Mouse (Mus musculus) left cerebral cortex, postnatal 25 days (tissue): ENCODE data around the gene Nsmce4a. TPM values are rescaled to one million over a fixed set of nuclear protein-coding genes. Genes with fewer than 3 reads are reported as not detected.
A peak's percentile ranks its signal among the peaks of the same experiment; 100 is the strongest.

Source experiments
- DNase-seq, 2 experiments: peaks; one replicate each; pipeline ENCODE4 v3.0.0; 2022; ENCODE audit warnings: low spot score in 2 of 2, mixed read lengths in 1 of 2
- intact Hi-C: fragments of 180-260 bp; cut with DNase I; formaldehyde crosslinking; loops from one replicate; pipeline ENCODE4 v1.15.1; 2025
- total RNA-seq, 2 experiments: library from RNA; stranded (reverse); gene quantifications; 2 replicates each; pipeline ENCODE4 v1.2.3; 2021

Nsmce4a gene
- total RNA-seq, 2 experiments from 2014 or later = 31.9 to 34.9 TPM

DNA sequence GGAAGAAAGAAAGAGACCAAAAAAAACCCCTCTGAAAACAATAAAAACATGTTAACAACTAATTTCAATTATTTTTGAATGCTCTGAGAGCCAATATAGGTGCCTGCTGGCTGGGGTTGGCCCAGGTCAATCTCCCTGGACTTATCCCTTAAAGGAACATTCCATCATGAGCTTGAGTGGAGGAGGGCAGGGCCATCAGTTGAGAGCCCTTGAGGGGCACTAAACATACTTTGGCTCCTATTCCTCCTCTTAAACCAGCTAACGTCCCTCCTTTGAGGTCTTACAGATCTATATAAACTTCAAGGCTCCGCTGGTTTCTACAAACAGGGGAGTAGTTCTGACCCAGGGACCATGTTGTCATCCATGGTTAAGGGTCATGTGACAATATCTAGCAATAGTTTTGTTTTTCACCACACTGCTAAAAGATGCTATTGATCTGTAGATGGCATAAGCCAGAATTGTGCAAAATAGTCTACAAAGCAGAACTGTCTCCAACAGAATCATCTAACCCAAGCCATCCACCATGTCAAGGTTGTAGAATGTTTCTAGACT, 13.7 kb upstream of the Nsmce4a start:
- intact Hi-C loops = no loop called here
- no peak for DNase-seq

DNA sequence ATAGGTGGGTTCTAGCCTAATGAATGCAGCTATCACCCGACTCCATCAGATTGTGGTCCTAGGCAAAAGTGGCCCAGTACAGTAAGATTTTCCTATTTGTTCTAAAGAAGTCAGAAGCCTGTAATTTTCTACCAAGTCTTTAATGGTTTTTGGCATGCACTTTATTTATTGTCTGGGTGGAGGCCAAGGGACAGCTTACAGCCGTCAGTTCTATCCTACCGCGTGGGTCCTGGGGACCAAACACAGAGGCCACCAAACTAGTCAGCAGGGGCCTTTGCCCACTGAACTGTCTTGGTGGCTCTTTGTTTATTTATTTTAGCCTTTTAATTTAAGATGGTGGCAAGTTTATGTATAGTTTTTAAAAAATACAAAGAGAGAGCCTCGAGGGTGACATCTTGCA, 5.7 kb upstream of the Nsmce4a start:
- intact Hi-C loops = no loop called here
- DNase-seq = no peak

DNA sequence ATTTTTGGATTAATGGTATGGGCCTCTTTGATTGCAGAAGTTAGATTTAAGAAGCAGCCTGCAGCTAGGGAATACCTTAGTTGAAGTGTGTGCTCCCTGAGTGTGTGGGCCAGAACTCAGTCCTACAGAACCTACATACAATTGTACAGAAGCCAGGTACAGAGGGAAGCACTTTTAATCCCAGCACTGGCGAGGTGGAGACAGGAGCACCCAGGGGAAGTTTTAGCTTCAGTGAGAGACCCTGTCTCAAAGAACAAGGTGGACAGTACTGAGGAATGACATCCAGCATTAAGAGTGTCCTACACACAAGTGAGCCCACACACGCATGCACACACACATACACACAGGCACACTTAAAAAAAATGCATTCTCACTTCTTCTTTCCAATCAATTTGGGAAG, 5.1 kb upstream of the Nsmce4a start:
- intact Hi-C loops = no loop called here

GRCm38 (mm10) chr7:130577388-130578003, 4.6 kb upstream of the Nsmce4a start, which contains the start of gene Tacc2:
TSS of gene Tacc2 (plus strand) at chr7:130577438.
- intact Hi-C loops = no loop called here
- no peak for DNase-seq

More for the DNA sequence above, 5.1 kb upstream of the Nsmce4a start:
- no peak for DNase-seq

DNA sequence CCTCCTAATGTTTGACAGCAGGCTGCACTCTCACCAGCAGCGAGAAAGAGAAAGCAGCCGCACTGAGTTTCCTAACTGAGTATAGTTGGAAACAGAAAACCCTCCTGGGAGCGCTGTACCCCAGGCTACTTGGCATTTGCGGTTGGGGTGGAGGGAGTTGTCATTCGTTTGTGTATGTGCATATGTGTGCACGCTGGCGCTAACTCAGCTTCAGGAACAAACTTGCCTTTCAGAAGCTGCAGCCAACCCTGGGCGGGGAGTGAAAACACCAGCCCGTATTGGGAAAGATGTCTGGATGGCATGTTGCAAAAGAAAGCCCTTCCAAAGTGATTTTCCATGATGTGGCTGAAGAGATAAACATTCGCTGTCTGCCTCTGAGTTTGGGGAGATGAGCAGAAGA, 4.1 kb upstream of the Nsmce4a start:
- intact Hi-C loops = no loop called here
- peak in 1 of 2 experiments; percentile 47 for DNase-seq

GRCm38 (mm10) chr7:130574211-130574991, 1.5 kb upstream of the Nsmce4a start:
- intact Hi-C loops = no loop called here
- no peak for DNase-seq

GRCm38 (mm10) chr7:130573746-130574145, 828 bp upstream of the Nsmce4a start:
- intact Hi-C loops = no loop called here
- DNase-seq = no peak

DNA sequence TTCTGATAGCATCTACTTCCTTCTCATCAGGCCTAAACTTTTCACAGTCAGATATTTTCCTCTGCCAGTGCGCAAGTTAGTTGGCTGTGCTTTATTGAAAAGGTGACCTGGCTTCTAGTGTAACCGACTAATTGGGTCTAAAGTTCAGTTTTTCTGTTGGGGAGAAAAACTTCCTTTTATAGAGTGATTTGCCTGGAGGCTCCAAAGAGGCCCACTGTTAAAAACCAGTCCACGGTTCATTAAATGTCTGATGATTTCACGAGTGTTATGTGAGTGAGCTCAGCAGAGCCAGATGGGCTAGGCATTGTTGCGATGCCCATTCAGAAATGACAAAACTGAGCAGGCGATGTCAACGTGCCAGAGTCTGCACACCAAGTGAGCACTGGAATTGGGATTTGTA, 2.4 kb downstream of the Nsmce4a start:
- DNase-seq = no peak
- intact Hi-C loops = no loop called here

DNA sequence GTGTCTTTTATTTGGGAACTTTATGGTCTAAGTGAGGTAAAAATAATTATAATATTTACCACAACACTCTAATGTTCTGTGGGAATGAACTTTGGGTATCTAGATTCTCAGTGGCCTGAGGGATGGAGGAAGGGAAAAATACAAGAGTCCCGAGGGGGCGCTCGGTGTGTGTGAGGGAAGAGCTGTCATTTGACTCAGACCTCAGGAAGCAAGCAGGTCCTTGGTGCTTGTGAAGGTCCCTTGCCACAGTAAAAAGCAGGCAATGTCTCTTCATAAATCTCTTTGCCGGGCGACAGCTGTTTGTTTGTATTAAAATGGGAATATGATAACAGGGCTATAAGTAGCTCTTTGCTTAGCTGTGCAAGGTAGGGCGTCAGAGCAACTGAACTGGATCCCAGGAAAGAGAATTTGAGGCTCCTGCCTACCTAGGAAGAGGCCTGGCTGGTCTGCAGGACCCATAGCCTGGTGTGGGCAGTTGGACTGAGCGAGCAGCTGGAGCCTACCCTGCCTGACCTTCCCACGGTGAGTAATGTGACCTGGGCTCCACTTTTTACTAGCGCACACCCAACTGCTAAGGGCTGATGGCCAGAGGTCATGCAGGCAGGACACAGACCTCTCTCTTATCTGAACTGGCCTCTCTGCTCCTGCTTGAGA, 4.0 kb downstream of the Nsmce4a start:
- intact Hi-C loops = no loop called here

DNA sequence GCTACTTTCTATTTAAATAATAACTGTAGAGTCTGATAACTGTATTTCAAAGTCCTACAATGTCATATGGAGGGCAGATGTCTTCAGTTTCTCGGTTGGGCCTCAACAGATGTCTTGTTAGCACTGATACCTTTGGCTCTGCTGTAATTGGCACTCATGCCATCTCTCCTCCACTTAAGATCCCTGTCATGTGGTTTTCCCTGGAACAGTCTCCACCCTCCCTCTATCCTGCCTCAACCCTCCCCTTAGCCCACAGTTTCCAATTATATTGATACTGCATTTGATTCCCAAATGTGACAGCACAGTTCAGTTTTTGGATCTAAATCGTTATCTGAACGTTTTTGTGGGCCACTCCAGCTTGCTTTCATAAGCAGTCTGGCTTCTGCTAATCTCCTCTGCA, 8.3 kb downstream of the Nsmce4a start:
- DNase-seq = peak in 1 of 2 experiments; percentile 39
- intact Hi-C loops = no loop called here

More for the DNA sequence above, 4.0 kb downstream of the Nsmce4a start:
- no peak for DNase-seq

DNA sequence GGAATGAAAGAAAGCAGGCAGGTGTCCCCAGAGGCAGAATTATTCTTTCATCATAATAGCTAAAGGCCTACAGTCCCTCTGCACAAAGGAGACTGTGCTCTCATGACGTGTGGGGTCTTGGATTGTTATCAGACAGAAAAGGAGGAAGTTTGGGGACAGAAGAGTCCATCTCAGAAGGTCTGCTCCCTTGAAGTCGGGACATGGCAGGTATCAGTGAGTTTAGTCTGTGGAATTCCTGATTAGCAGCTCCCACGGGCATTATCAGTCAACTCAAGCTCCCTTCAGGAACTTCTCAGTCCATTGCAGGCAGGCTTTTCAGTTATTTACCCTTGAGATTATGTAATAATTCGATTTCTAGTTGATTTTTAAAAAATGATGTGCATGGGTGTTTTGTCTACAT, 9.0 kb downstream of the Nsmce4a start:
- intact Hi-C loops = no loop called here

GRCm38 (mm10) chr7:130563276-130563675, 9.6 kb downstream of the Nsmce4a start:
- DNase-seq = no peak
- intact Hi-C loops = no loop called here

More for the DNA sequence above, 9.0 kb downstream of the Nsmce4a start:
- no peak for DNase-seq

DNA sequence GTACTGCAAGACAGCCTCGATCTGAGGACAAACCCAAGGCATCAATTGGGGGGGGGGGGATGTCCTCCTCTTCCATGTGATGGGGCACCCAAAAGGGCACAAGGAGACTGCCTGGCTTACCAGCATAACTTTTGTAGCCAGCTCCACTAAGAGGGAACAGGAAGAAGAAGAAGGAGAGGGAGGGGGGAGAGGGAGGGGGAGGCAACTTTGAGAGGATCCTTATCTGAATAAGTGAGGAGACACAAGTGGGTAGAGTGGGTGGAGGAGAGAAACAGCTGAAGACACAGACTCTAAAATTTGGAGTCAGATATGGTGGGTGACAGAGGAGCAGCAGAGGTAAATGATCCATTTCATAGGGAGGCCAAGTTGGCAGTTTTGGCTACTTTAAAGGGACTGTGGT, 12.0 kb downstream of the Nsmce4a start:
- no peak for DNase-seq
- intact Hi-C loops = no loop called here

DNA sequence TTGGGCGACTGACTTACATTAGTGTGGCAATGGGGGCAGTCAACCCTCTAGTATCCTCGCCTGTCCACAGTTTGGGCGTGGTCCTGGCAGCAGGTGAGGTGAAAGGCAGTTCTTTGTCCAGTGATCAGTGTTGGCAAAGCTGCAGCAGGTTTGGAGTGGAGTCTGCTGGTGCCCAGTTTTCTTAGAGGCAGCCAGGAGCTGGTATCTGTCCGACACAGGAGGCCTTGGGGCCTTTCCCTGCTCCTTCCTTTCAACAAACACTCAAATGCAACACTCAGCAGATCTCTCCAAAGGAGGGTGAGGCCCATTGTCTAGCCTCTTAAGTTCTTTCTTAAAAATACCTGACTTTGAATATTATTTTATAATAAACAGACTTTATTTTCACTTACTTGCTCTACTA, 14.3 kb downstream of the Nsmce4a start:
- intact Hi-C loops = no loop called here
- DNase-seq = no peak

DNA sequence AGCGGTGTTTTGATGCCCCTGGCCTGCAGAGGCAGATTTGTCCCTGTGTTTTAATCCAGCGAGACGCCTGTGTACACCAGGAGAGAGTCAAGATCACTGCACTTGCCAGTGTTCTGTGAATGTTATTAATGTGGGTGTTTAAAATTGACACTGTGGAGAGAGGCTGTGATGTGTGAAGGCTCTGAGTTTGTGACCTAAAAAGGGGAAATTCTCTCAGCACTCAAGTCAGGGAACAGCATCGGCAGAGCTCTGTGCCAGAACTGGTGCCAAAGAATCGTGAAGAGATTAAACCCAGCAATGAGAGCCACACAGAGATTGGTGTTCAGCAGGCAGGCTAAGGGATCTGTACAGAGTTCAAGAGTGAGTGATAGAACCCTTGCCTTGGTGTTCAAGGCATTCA, 17.3 kb downstream of the Nsmce4a start:
- intact Hi-C loops = no loop called here
- DNase-seq = no peak

GRCm38 (mm10) chr7:130553321-130553720, 19.6 kb downstream of the Nsmce4a start:
- no peak for DNase-seq
- intact Hi-C loops = no loop called here

- DNase-seq = no peak
- intact Hi-C loops = no loop called here
Measured at GRCm38 (mm10) chr7:130552780-130553179, 20.1 kb downstream of the Nsmce4a start.

DNA sequence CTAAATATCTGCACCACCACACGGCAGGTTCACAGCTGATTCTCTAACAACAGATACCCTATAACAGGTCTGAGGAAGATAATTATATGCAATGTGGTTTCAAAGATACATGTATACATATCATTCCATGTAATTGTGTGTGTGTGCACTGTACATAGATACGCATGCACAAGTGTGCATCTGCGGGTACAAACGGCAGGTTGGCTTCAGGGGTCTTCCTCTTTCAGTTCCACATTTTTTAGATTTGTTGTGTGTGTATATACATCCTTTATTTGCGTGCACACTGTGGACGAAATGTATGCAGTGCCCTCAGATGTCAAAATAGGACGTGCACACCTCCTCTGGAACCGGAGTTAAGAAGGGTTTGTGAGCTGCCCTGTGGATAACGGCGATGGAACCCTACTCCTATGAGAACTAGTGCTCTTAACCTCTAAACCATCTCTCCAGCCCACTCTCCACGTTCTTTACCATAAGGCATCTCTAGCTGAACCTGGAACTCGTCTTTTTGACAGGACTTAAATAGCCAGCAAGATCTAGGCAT, 25.2 kb downstream of the Nsmce4a start:
- DNase-seq = no peak
- intact Hi-C loops = loop anchor here (2.0 to 5.0 kb wide), 4 partner anchors 29 to 215 kb away; no protein-coding TSS in a partner anchor

DNA sequence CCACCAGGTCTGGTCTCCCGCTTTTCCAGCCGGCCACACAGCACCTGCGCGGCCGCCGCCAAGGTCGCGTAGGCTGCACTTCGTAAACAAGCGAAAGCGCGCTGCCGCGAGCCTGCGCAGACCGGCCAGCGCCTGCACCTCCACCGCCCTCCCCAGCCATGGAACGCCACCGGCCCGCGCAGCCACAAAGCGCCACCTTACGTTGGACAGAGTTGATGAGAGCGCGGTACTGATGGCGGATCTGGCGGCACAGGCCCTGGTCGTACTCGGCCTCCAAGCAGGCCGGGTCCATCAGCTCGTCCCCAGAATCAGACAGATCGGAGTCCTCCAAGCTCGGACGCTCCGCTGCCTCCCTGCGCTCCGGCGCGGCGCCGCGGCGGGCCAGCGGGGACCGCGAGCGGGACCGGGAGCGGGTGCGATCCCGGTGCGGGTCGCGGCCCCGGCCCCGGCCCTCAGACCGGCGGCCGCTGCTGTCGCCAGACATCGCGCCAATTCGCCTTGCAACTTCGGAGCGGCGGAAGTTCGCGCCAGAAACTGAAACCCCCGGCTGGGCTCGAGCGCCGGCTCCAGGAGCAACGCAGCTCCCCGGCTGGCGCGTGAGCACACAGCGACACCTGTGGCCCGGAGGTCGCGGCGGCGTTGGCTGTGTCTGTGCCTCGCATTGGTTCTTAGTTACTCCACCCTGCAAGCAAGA, 26.0 kb downstream of the Nsmce4a start:
- DNase-seq = peak; percentile 90 to 93
- intact Hi-C loops = loop anchor here (2.0 to 5.0 kb wide), 4 partner anchors 28 to 215 kb away; no protein-coding TSS in a partner anchor
